Mouse (Mus musculus) stomach, embryonic 15.5 days (tissue): ENCODE results near the gene Rcor1. TPM values are rescaled to one million over a fixed set of nuclear protein-coding genes. Genes with fewer than 3 reads are reported as not detected.

Source experiments
- ATAC-seq: fragments of 200-750 bp; cut with Nextera tagmentation; 2 replicates; pipeline ENCODE4 v1.8.0; 2017; ENCODE audit warnings: low read depth, moderate number of reproducible peaks, moderate TSS enrichment; ENCODE audit not compliant: insufficient read depth, low FRiP score
- H3K27ac ChIP-seq: fragments of 300-500 bp; sonication (generic); 2 replicates; pipeline ENCODE4 v1.5.1; 2015; ENCODE audit warnings: mild to moderate bottlenecking, inconsistent platforms
- H3K27me3 ChIP-seq: fragments of 300-500 bp; sonication (generic); replicated peaks from 2 replicates; pipeline ENCODE4 v1.6.1; 2015; ENCODE audit warnings: inconsistent platforms
- H3K36me3 ChIP-seq: fragments of 300-500 bp; sonication (generic); 2 replicates; pipeline ENCODE4 v1.6.1; 2015; ENCODE audit warnings: inconsistent platforms
- H3K4me1 ChIP-seq: fragments of 300-500 bp; sonication (generic); 2 replicates; pipeline ENCODE4 v1.6.1; 2015; ENCODE audit warnings: inconsistent platforms
- H3K4me2 ChIP-seq: fragments of 300-500 bp; sonication (generic); 2 replicates; pipeline ENCODE4 v1.6.1; 2015; ENCODE audit warnings: mild to moderate bottlenecking, inconsistent platforms
- H3K4me3 ChIP-seq: fragments of 300-500 bp; sonication (generic); replicated peaks from 2 replicates; pipeline ENCODE4 v1.5.1; 2015; ENCODE audit warnings: inconsistent platforms
- H3K9ac ChIP-seq: fragments of 300-500 bp; sonication (generic); 2 replicates; pipeline ENCODE4 v1.6.1; 2015; ENCODE audit warnings: inconsistent platforms
- H3K9me3 ChIP-seq: fragments of 300-500 bp; sonication (generic); 2 replicates; pipeline ENCODE4 v1.6.1; 2016; ENCODE audit warnings: inconsistent platforms
- WGBS: fragments of 180-500 bp; shearing (Covaris S2); methylation state at CpG from one replicate; pipeline ENCODE4 v1.1.7; 2015; 5-methylcytosine and 5-hydroxymethylcytosine counted together
- polyA plus RNA-seq: library from polyadenylated mRNA; unstranded; fragments of >200 nt; fragmentation: Nextera tagmentation; extraction: Ambion mirVana; gene quantifications from 2 replicates; pipeline ENCODE4 v1.2.1, GENCODE M21; 2015

Rcor1 gene
- polyA plus RNA-seq, result 11.6 and 12.3 TPM in 2 replicates

DNA sequence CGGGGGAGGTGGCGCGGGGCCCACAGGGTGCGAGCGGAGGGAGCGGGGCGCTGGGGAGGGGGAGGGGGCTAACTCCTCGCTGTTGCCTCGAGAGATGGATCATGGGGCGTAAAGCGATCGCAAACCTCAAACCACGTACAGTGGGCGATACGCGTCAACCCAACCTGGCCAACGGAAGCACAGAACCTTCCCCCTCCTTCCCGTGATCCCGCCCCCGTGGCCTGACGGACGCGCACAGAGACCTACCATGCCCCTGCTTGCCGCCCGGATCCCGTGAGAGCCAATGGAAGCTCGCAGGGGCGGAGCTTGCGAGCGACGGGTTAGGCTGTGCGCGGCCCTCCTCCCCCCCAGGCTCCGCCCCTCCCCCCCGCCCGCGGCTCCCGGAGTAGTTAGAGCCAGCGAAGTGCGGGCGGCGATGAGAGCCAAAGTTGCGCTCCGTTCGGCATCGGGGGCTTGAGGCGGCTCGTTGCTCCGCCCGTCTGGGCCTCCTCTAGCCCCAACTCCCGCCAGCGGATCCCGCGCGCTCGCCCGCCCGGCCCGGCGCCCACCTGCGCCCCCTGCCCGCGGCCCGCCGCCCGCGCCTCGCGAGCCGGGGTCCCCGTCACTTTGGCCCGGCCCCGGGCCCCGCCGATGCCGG lies at the start of gene Rcor1:
Rcor1 (plus strand) TSS at position 376 of the 637 bp plus-strand sequence.
- peaks cover 7% of the 10 kb centered on the region; the same call in 1 of the 2 replicates for H3K36me3 ChIP-seq
- peak; percentile 98 for ATAC-seq
- peak within 1 kb of the TSS; percentile 99 for H3K27ac ChIP-seq
- peak within 1 kb of the TSS; percentile 98 for H3K9ac ChIP-seq
- H3K4me1 ChIP-seq, result peaks cover 18% of the 10 kb centered on the region
- no peaks in the 10 kb centered on the region for H3K27me3 ChIP-seq
- WGBS, result under 1% methylated on average over 65 of the region's 76 CpGs
- peak within 1 kb of the TSS; percentile 92 for H3K4me2 ChIP-seq
- H3K4me3 ChIP-seq, result peak within 1 kb of the TSS; percentile 95
- H3K9me3 ChIP-seq, result no peaks in the 10 kb centered on the region

DNA sequence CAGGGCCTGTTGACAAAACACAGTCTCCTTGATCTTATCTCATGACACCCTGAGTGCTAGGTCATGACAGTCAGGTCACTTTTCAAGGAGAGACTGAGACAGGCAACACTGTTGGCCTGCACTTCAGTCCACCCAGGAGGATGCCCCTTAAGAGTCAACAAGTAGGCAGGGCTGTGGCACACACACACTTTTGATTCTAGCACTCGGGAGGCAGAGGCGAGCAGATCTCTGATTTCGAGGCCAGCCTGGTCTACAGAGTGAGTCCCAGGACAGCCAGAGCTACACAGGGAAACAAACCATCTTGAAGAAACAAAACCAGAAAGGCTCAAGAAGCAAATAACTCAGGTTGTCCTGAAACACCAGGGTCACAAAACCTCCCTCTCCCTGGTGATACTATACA lies 49.7 kb upstream of the Rcor1 start:
- H3K36me3 ChIP-seq, result no peaks in the 10 kb centered on the region
- no peaks in the 10 kb centered on the region for H3K9me3 ChIP-seq
- ATAC-seq, result no peak
- H3K4me3 ChIP-seq, result no peak overlapping the region
- no peaks in the 10 kb centered on the region for H3K27me3 ChIP-seq
- no peak overlapping the region for H3K27ac ChIP-seq
- H3K9ac ChIP-seq, result no peak overlapping the region
- H3K4me1 ChIP-seq, result peaks cover 19% of the 10 kb centered on the region; the same call in 1 of the 2 replicates
- H3K4me2 ChIP-seq, result no peak overlapping the region
- 95% methylated on average over 3 of the region's 3 CpGs for WGBS

DNA sequence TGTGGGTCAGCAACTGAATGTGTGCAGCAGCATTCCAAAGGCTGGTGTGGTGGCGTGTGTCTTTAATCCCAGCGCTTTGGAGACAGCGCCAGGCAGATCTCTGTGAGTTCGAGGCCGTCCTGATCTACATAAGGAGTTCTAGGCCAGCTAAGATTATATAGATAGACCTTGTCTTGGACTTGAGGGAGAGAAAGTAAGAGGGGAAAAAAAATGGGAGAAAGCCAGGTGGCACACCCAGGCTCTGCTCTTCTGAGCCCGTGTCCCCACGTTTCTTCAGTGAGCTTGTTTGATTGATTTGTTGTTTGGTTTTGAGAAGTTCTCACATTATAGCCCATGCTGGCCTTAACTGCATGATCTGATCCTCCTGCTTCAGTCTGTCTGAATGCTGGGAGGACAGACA lies 48.7 kb upstream of the Rcor1 start:
- Histone ChIP-seq H3K9me3 (no peaks in the 10 kb centered on the region), H3K4me2 (no peak overlapping the region), H3K9ac (no peak overlapping the region), H3K27ac (no peak overlapping the region), H3K4me1 (peaks cover 15% of the 10 kb centered on the region; the same call in 1 of the 2 replicates), H3K27me3 (no peaks in the 10 kb centered on the region), H3K4me3 (no peak overlapping the region), H3K36me3 (no peaks in the 10 kb centered on the region)
- WGBS, result 86% methylated on average over 7 of the region's 7 CpGs
- ATAC-seq, result no peak

DNA sequence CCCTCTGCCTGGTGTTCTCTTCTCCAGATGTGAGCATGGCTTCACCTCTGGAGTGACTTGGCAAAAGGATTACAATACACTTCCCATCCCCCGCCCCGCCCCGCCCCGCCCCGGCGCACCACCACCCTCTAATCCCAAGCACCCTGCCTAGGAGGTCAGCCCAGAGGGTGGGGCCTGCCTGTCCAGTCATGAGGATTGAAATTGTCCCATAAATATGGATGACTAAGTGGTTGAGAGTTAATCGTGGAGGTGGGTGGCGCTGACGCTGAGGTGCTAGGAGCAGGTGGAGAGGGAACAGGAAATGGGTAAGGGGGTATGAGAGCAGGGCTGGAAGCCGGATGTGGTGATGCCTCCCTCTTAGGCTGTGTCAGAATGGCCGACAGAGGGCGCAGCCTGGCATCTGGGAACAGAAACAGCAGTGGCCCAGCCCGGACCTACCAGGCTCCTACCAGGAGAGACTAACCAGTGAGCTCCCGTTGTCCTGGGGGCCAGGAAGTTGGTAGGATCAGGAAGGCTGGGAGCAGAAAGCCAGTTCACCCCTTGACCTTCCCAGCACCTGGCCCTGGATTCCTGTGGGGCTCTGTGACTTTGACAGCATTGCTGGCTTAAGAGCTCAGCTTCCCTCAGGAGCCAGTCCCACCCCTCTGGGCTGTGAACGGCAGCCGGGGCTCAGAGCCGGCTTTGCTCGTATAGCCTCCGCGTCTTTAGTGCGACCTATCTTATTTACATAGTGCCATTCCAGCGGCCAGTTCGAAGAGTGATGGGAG lies 47.6 kb upstream of the Rcor1 start:
- peak; percentile 89 for ATAC-seq
- no peaks in the 10 kb centered on the region for H3K27me3 ChIP-seq
- H3K4me1 ChIP-seq, result peaks cover 15% of the 10 kb centered on the region; the same call in 1 of the 2 replicates
- 4% methylated on average over 23 of the region's 23 CpGs for WGBS
- H3K4me2 ChIP-seq, result peak overlapping the region; percentile 61
- H3K9ac ChIP-seq, result peak overlapping the region; percentile 40; the same call in 1 of the 2 replicates
- peak overlapping the region; percentile 57 for H3K4me3 ChIP-seq
- H3K27ac ChIP-seq, result peak overlapping the region; percentile 85
- H3K36me3 ChIP-seq, result no peaks in the 10 kb centered on the region
- no peaks in the 10 kb centered on the region for H3K9me3 ChIP-seq

DNA sequence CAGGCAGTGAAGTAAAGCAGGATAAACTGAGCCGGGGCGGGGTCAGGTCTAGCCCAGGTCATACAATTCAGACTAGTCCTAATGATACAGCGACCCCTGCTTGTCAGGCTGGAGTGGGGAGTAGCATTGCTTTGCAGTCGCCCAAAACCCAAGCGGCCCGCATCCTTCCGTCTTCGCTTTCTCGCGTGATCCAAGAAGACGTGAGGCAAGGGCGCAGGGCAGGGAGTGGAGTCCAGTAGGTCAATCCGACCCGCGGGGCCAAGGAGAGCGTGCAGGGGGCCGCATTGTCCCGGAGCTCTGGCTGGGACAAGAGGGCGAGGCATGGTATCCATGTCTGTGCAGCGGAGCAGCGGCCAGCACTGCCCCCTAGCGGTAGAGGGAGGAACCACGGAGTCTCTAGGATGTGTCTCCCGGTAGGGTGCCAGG lies 47.0 kb upstream of the Rcor1 start:
- Histone ChIP-seq H3K9ac (peak overlapping the region; percentile 40; the same call in 1 of the 2 replicates), H3K4me2 (peak overlapping the region; percentile 61), H3K27ac (peak overlapping the region; percentile 85), H3K4me3 (peak overlapping the region; percentile 57), H3K27me3 (no peaks in the 10 kb centered on the region), H3K36me3 (no peaks in the 10 kb centered on the region), H3K4me1 (peaks cover 15% of the 10 kb centered on the region; the same call in 1 of the 2 replicates), H3K9me3 (no peaks in the 10 kb centered on the region)
- under 1% methylated on average over 24 of the region's 24 CpGs for WGBS
- peak; percentile 91 for ATAC-seq

DNA sequence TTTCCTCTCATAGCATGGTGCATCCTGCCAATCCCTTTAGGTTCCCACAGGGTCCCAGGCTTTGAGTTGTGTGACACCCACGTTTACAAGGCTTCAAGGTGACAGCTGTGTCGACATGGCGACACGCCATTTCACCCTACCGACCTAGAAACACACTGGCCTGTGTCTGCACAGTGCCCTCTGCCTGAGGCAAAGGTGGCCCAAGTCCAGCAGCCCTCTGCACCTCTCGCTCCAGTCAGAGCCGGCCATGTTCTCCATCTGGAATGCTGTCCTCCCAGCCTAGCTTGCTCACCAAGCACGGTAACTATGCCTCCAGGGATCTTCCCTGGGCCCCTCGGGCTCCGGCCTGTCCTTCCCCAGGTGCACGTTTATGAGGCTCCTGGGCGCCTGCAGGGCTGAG lies 46.4 kb upstream of the Rcor1 start:
- Histone ChIP-seq H3K4me2 (peak overlapping the region; percentile 61), H3K4me1 (peaks cover 15% of the 10 kb centered on the region; the same call in 1 of the 2 replicates), H3K36me3 (no peaks in the 10 kb centered on the region), H3K27ac (0 out of 2 replicates have a peak overlapping the region, but pooled peaks have one; percentile 85), H3K27me3 (no peaks in the 10 kb centered on the region), H3K9ac (no peak overlapping the region), H3K9me3 (no peaks in the 10 kb centered on the region), H3K4me3 (0 out of 2 replicates have a peak overlapping the region, but pooled peaks have one; percentile 57)
- 79% methylated on average over 12 of the region's 12 CpGs for WGBS
- no peak for ATAC-seq

DNA sequence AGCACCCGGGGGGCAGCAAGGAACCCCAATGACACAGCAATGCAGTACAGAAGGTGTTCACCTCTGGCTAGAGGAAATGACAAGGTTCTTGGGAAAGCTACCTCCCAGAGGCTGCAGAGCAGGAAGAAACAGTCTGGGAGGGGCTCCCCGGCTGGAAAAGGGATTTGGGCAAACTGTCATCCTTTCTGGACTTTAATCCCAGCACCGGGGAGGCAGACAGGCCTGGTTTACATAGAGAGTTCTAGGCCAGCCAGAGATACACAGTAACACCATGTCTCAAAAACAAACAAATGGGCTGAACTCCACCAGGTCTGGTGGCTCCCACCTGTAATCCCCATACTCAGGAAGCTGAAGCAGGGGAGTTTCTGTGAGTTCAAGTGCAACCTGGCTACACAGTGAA lies 45.9 kb upstream of the Rcor1 start:
- Histone ChIP-seq H3K4me2 (no peak overlapping the region), H3K27me3 (no peaks in the 10 kb centered on the region), H3K27ac (no peak overlapping the region), H3K36me3 (no peaks in the 10 kb centered on the region), H3K9me3 (no peaks in the 10 kb centered on the region), H3K9ac (no peak overlapping the region), H3K4me1 (peaks cover 15% of the 10 kb centered on the region; the same call in 1 of the 2 replicates), H3K4me3 (no peak overlapping the region)
- 80% methylated on average over 3 of the region's 3 CpGs for WGBS
- ATAC-seq, result no peak

DNA sequence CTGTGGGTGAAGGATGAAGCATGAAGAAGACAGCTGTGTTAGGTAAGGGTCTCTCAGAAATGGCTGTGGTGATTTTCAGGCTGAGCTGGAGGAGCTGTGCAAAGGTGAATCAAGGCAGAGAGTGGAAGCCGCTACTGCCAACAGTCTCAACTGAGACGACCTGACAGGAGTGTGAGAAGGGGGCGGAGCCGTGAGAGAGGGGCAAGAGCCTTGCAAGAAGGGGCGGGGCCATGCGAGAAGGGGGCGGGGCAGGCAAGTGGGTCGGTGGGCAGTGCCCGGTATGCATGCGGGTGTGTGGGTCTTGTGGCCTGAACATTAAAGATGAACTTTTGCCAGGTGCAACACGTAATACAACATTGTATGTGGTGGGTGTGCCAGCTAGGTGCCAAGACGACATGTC lies 44.5 kb upstream of the Rcor1 start:
- WGBS, result 33% methylated on average over 12 of the region's 12 CpGs
- Histone ChIP-seq H3K27me3 (no peaks in the 10 kb centered on the region), H3K4me3 (no peak overlapping the region)

DNA sequence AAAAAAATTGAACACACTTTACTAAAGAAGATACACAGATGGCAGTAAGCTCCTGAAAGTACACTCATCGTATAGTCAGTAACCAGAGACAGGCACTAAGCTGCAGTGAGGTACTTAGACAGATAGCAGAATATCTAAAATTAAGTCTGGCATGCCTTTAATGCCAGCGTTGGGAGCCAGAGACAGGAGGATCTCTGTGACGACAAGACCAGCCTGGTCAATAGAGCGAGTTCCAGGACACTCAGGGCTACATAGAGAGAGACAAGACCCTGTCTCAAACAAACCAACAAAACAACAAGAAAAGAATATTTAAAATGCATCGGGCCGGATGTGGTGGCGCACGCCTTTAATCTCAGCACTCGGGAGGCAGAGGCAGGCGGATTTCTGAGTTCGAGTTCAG lies 41.1 kb upstream of the Rcor1 start:
- H3K27me3 ChIP-seq, result no peaks in the 10 kb centered on the region
- H3K4me3 ChIP-seq, result no peak overlapping the region
- H3K36me3 ChIP-seq, result no peaks in the 10 kb centered on the region
- no peaks in the 10 kb centered on the region for H3K9me3 ChIP-seq
- no peak overlapping the region for H3K27ac ChIP-seq
- H3K4me2 ChIP-seq, result no peak overlapping the region
- ATAC-seq, result no peak
- peaks cover 5% of the 10 kb centered on the region; the same call in 1 of the 2 replicates for H3K4me1 ChIP-seq
- 96% methylated on average over 11 of the region's 11 CpGs for WGBS
- no peak overlapping the region for H3K9ac ChIP-seq

More for the DNA sequence above, 44.5 kb upstream of the Rcor1 start:
- Histone ChIP-seq H3K27ac (no peak overlapping the region), H3K36me3 (no peaks in the 10 kb centered on the region), H3K9ac (no peak overlapping the region), H3K4me1 (peaks cover 15% of the 10 kb centered on the region; the same call in 1 of the 2 replicates), H3K9me3 (no peaks in the 10 kb centered on the region), H3K4me2 (no peak overlapping the region)
- ATAC-seq, result no peak

DNA sequence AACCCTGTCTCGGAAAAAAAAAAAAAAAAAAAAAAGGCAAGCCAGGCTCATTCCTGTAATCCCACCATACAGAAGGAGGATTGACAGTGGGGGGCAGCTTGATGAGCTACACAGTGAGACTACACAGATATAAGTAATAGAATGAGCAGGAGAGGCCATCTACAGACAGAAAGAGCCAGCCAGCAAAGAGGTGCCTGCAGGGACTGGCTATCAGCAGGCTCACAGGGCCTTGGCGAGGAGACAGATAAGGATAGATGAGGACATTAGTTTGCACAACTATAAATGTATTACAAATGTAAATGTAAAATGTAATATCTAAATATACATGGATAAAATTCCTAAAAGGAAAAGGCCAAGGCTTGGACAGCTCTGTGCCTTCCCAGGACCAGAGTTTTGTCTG lies 39.3 kb upstream of the Rcor1 start:
- Histone ChIP-seq H3K27me3 (no peaks in the 10 kb centered on the region), H3K27ac (no peak overlapping the region), H3K36me3 (no peaks in the 10 kb centered on the region), H3K4me1 (no peaks in the 10 kb centered on the region; the same call in 1 of the 2 replicates), H3K9me3 (no peaks in the 10 kb centered on the region), H3K4me2 (no peak overlapping the region), H3K9ac (no peak overlapping the region), H3K4me3 (no peak overlapping the region)
- 80% methylated on average over 2 of the region's 2 CpGs for WGBS
- no peak for ATAC-seq

DNA sequence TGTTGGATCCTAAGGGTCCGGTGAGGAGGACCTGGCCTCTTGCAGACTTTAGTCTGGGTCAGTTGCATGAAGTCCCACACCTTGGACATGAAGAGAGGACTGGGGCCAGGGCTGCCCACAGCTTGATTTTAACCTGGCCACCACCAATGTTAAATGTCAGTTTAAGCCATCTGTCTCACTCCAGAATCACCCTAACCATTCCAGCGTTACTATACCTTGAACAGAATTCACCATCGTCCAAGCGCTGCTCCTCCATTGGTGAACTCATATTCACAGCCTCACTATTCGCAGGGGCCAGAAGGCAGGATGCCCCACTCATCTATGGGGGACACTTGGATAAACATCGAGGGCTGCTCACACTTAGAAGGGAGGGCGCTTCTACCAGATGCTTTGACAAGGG lies 38.2 kb upstream of the Rcor1 start:
- H3K4me2 ChIP-seq, result no peak overlapping the region
- H3K27me3 ChIP-seq, result no peaks in the 10 kb centered on the region
- no peak overlapping the region for H3K27ac ChIP-seq
- H3K4me3 ChIP-seq, result no peak overlapping the region
- H3K9me3 ChIP-seq, result no peaks in the 10 kb centered on the region
- no peak overlapping the region for H3K9ac ChIP-seq
- WGBS, result 91% methylated on average over 7 of the region's 7 CpGs
- H3K4me1 ChIP-seq, result peaks cover under 1% of the 10 kb centered on the region; the same call in 1 of the 2 replicates
- no peak for ATAC-seq
- no peaks in the 10 kb centered on the region for H3K36me3 ChIP-seq

DNA sequence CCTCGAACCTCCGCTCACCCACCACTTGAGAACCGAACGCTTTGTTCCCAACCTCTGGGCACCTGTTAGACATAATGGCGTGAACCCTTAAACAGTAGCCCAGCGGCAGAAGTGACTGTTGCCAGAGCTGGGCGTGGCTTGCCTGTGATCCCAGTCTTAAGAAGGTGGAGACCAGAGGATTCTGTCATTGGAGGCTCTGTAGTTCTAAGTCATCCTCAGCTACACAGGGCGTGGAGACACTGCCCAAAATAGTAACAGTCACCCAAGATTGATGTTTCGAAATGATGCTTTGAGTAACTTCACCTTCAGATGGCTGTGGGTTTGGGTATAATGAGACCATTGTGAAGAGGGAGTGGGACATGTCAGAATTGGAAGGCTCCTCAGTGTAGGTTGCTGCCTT lies 35.0 kb upstream of the Rcor1 start:
- Histone ChIP-seq H3K27ac (no peak overlapping the region), H3K4me3 (no peak overlapping the region), H3K9ac (no peak overlapping the region), H3K36me3 (no peaks in the 10 kb centered on the region), H3K4me1 (peaks cover 33% of the 10 kb centered on the region), H3K27me3 (no peaks in the 10 kb centered on the region), H3K9me3 (no peaks in the 10 kb centered on the region), H3K4me2 (no peak overlapping the region)
- no peak for ATAC-seq
- WGBS, result 73% methylated on average over 9 of the region's 9 CpGs
